Mouse (Mus musculus) embryonic facial prominence, embryonic 11.5 days (tissue): Measurements from ENCODE around the gene Ddx46. TPM values are rescaled to one million over a fixed set of nuclear protein-coding genes. Genes with fewer than 3 reads are reported as not detected.
A peak's percentile ranks its signal among the peaks of the same experiment; 100 is the strongest.

Source experiments
- ATAC-seq: fragments of 200-750 bp; cut with Nextera tagmentation; replicated peaks from 2 replicates; pipeline ENCODE4 v1.8.0; 2017; ENCODE audit warnings: low read depth; ENCODE audit not compliant: insufficient number of reproducible peaks, low FRiP score, low TSS enrichment
- DNase-seq: peaks from one replicate; pipeline ENCODE4 v3.0.0-alpha.2; 2015; ENCODE audit warnings: low spot score
- H3K27ac ChIP-seq: fragments of 300-500 bp; sonication (generic); replicated peaks from 2 replicates; pipeline ENCODE4 v1.5.1; 2014; ENCODE audit warnings: mild to moderate bottlenecking, low read depth, low read length, control low read depth
- H3K27me3 ChIP-seq: fragments of 300-500 bp; sonication (generic); 2 replicates; pipeline ENCODE4 v1.6.1; 2014; ENCODE audit warnings: mild to moderate bottlenecking, low read length, moderate library complexity, mixed read lengths; ENCODE audit not compliant: control insufficient read depth, insufficient read depth
- H3K36me3 ChIP-seq: fragments of 300-500 bp; sonication (generic); replicated peaks from 2 replicates; pipeline ENCODE4 v1.6.1; 2014; ENCODE audit warnings: low read depth, mild to moderate bottlenecking, low read length, moderate library complexity, mixed read lengths; ENCODE audit not compliant: control insufficient read depth, insufficient read depth
- H3K4me1 ChIP-seq: fragments of 300-500 bp; sonication (generic); 2 replicates; pipeline ENCODE4 v1.6.1; 2014; ENCODE audit warnings: low read length, mixed read lengths; ENCODE audit not compliant: control insufficient read depth, insufficient read depth
- H3K4me2 ChIP-seq: fragments of 300-500 bp; sonication (generic); 2 replicates; pipeline ENCODE4 v1.6.1; 2014; ENCODE audit warnings: low read depth, mild to moderate bottlenecking, control low read depth, low read length, moderate library complexity
- H3K4me3 ChIP-seq: fragments of 300-500 bp; sonication (generic); 2 replicates; pipeline ENCODE4 v1.5.1; 2014; ENCODE audit warnings: low read depth, low read length, control low read depth
- H3K9ac ChIP-seq: fragments of 300-500 bp; sonication (generic); replicated peaks from 2 replicates; pipeline ENCODE4 v1.6.1; 2014; ENCODE audit warnings: mild to moderate bottlenecking, control low read depth, low read length
- H3K9me3 ChIP-seq: fragments of 300-500 bp; sonication (generic); replicated peaks from 2 replicates; pipeline ENCODE4 v1.6.1; 2016; ENCODE audit warnings: mild to moderate bottlenecking, low read length, inconsistent platforms, mixed read lengths; ENCODE audit not compliant: control insufficient read depth
- WGBS: fragments of 180-500 bp; shearing (Covaris S2); extraction: QIAGEN DNeasy Blood & Tissue Kit; methylation state at CpG from one replicate; pipeline ENCODE4 v1.1.7; 2014; 5-methylcytosine and 5-hydroxymethylcytosine counted together
- polyA plus RNA-seq: library from polyadenylated mRNA; unstranded; fragments of >200 nt; fragmentation: Nextera tagmentation; extraction: Ambion mirVana; gene quantifications from 2 replicates; pipeline ENCODE4 v1.2.1, GENCODE M21; 2014

The Ddx46 gene
- polyA plus RNA-seq, 1 experiment from 2014 or later: 58.0 TPM

DNA sequence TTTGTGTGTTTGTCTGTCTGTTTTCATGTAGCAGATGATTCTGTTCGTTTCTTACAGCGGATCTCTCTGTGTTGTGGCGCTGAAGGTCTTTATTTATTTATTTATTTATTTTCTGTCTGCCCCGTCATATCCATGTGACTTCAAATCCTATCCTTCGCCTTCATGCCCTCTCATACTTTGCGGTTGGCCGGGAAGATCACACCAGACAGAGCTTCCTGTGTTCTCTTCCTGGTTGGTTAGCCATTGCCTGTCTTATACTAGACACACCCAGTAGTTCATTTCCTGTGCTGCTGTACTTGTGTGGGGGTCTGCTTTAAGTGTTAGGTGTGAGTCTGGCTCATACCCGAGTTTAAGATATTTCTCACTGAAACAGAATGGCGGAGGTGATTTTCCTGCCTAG is 34.2 kb upstream of the Ddx46 start:
- ATAC-seq: no peak
- peaks cover 2% of the 10 kb centered on the region; the same call in 1 of the 2 replicates for H3K4me1 ChIP-seq
- 26% methylated on average over 9 of the region's 9 CpGs for WGBS
- H3K36me3 ChIP-seq: peaks cover 8% of the 10 kb centered on the region
- no peaks in the 10 kb centered on the region for H3K9me3 ChIP-seq
- peak overlapping the region; percentile 38 for H3K4me2 ChIP-seq
- H3K27me3 ChIP-seq: no peaks in the 10 kb centered on the region
- no peak for DNase-seq
- peak overlapping the region; percentile 61 for H3K9ac ChIP-seq
- H3K4me3 ChIP-seq: peak overlapping the region; percentile 51
- H3K27ac ChIP-seq: no peak overlapping the region

DNA sequence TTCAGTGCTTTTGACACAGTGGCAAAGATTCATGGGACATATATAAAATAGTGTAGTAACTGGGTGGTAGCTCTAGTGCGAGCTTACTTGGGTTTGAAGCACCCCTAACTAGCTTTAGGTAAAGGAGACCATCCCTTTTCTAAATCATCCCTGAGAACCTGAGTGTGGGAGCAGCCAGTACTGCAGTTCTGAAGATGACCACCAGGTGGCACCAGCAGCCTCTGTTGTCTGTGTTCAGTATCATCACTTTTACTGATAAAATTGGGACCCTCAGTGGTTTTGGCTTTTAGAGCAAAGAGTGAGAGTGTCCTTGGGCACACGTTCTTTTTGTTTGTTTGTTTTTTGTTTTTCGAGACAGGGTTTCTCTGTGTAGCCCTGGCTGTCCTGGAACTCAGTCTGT is 33.2 kb upstream of the Ddx46 start:
- WGBS: 5% methylated on average over 3 of the region's 3 CpGs

DNA sequence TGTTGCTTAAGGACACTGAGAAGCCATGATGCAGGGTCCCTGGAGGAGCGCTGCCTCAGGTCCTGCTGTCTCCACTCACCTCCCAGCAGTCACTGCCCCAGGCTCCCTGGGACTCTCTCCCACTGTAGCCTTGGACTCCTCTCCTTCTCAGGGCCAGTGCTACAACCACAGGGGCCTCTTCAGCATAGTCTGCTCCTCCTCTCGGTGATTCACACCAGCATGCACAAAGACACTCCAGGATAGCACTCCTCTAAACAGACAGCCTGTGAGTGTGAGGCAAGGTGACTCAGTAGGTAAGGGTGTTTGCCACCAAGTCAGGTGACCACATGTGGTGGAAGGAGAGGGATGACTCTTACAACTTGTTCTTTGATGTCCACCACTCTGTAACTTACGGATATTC is 30.2 kb upstream of the Ddx46 start:
- Histone ChIP-seq H3K4me3 (no peak overlapping the region), H3K36me3 (no peaks in the 10 kb centered on the region; the same call in 1 of the 2 replicates), H3K9ac (no peak overlapping the region), H3K9me3 (no peaks in the 10 kb centered on the region), H3K27ac (no peak overlapping the region), H3K27me3 (no peaks in the 10 kb centered on the region), H3K4me2 (no peak overlapping the region), H3K4me1 (no peaks in the 10 kb centered on the region)
- ATAC-seq: no peak
- DNase-seq: no peak
- 91% methylated on average over 3 of the region's 3 CpGs for WGBS

More for the DNA sequence above, 33.2 kb upstream of the Ddx46 start:
- Histone ChIP-seq H3K9me3 (no peaks in the 10 kb centered on the region), H3K4me2 (no peak overlapping the region), H3K4me1 (peaks cover 2% of the 10 kb centered on the region; the same call in 1 of the 2 replicates), H3K27me3 (no peaks in the 10 kb centered on the region), H3K27ac (no peak overlapping the region), H3K9ac (no peak overlapping the region), H3K4me3 (no peak overlapping the region), H3K36me3 (peaks cover 5% of the 10 kb centered on the region)
- ATAC-seq (no peak), DNase-seq (peak; percentile 87)

- Histone ChIP-seq H3K9ac (no peak overlapping the region), H3K9me3 (no peaks in the 10 kb centered on the region), H3K36me3 (no peaks in the 10 kb centered on the region; the same call in 1 of the 2 replicates), H3K4me2 (no peak overlapping the region), H3K27me3 (no peaks in the 10 kb centered on the region), H3K27ac (no peak overlapping the region), H3K4me3 (no peak overlapping the region), H3K4me1 (no peaks in the 10 kb centered on the region)
- ATAC-seq (no peak), DNase-seq (no peak)
- 80% methylated on average over 10 of the region's 10 CpGs for WGBS
Measured at GRCm38 (mm10) chr13:55606899-55607623, 27.8 kb upstream of the Ddx46 start.

GRCm38 (mm10) chr13:55607624-55608006 is 27.2 kb upstream of the Ddx46 start:
- H3K9ac ChIP-seq: no peak overlapping the region
- no peaks in the 10 kb centered on the region for H3K27me3 ChIP-seq
- no peak for DNase-seq
- H3K4me1 ChIP-seq: no peaks in the 10 kb centered on the region
- no peak overlapping the region for H3K27ac ChIP-seq
- no peaks in the 10 kb centered on the region for H3K9me3 ChIP-seq
- no peak overlapping the region for H3K4me2 ChIP-seq
- H3K36me3 ChIP-seq: no peaks in the 10 kb centered on the region; the same call in 1 of the 2 replicates
- 89% methylated on average over 2 of the region's 2 CpGs for WGBS
- H3K4me3 ChIP-seq: no peak overlapping the region
- ATAC-seq: no peak

DNA sequence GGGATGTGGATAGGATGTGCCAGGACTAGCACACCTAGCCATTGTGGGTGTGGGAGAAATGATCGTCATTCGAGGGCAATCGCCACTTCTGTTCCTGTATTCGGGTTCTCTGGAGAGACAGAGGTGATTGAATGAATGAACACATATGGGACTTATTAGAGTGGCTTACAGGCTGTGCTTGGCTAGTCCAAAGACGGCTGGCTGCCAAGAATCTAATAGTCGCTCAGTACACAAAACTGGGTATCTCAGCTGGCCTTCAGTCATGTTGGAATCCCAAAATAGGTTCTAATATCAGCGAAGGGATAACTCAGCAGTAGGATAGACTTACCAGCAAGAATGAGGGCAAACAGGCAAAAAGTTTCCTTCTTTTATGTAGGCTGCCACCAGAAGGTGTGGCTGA is 22.8 kb upstream of the Ddx46 start:
- Histone ChIP-seq H3K27me3 (no peaks in the 10 kb centered on the region), H3K4me1 (no peaks in the 10 kb centered on the region), H3K9me3 (no peaks in the 10 kb centered on the region), H3K27ac (no peak overlapping the region), H3K36me3 (no peaks in the 10 kb centered on the region; the same call in 1 of the 2 replicates), H3K4me2 (no peak overlapping the region), H3K4me3 (no peak overlapping the region), H3K9ac (no peak overlapping the region)
- no peak for ATAC-seq
- WGBS: 40% methylated on average over 7 of the region's 7 CpGs
- DNase-seq: peak; percentile 47

DNA sequence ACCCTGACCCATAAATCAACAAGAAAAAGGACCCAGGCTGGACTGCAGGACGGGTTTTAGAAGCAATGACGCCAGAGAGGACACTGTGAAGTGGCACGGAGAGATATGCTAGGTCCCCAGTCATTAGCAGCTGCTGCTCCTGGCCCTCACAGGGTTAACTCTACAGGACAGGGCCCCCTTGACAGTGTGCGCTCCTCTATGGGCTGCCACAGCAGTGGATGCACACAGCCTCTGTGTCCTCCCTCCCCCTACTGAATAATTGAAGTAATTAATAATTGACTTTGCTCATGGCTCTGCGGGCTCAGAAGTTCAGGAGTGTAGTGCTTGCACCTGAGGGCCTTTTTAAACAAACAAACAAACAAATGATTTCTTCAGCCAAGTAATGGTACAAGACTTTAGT is 21.4 kb upstream of the Ddx46 start:
- DNase-seq (no peak), ATAC-seq (no peak)
- no peak overlapping the region for H3K27ac ChIP-seq
- no peaks in the 10 kb centered on the region; the same call in 1 of the 2 replicates for H3K36me3 ChIP-seq
- no peak overlapping the region for H3K4me2 ChIP-seq
- H3K9ac ChIP-seq: no peak overlapping the region
- WGBS: 49% methylated on average over 5 of the region's 5 CpGs
- H3K27me3 ChIP-seq: no peaks in the 10 kb centered on the region
- H3K4me1 ChIP-seq: no peaks in the 10 kb centered on the region
- no peaks in the 10 kb centered on the region for H3K9me3 ChIP-seq
- no peak overlapping the region for H3K4me3 ChIP-seq

DNA sequence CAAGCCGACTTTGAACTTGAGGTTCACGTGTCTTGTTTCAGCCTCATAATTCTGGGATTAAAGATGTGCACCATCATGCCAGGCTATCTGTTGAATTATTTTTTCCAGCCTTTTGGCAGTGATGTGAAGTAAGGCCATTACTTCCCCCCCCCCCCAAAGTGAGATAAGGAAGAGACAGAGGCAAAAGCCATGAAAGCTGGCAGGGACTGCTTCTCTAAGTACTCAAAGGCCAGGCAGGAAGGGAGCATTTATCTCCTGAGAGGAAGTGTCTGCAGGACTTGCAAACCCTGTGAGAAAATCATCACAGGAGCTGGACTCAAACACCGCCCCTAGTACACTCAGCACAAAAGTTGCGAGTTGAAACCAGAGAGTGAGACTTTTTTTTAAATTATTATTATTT is 15.5 kb upstream of the Ddx46 start:
- Histone ChIP-seq H3K4me3 (no peak overlapping the region), H3K4me2 (no peak overlapping the region), H3K9me3 (no peaks in the 10 kb centered on the region), H3K9ac (no peak overlapping the region), H3K4me1 (no peaks in the 10 kb centered on the region), H3K27me3 (no peaks in the 10 kb centered on the region), H3K27ac (no peak overlapping the region), H3K36me3 (no peaks in the 10 kb centered on the region)
- no peak for ATAC-seq
- no peak for DNase-seq
- WGBS: 93% methylated on average over 4 of the region's 4 CpGs
